Mouse (Mus musculus): ENCODE results near the gene Pcnx2.

Pcnx2 gene

DNA sequence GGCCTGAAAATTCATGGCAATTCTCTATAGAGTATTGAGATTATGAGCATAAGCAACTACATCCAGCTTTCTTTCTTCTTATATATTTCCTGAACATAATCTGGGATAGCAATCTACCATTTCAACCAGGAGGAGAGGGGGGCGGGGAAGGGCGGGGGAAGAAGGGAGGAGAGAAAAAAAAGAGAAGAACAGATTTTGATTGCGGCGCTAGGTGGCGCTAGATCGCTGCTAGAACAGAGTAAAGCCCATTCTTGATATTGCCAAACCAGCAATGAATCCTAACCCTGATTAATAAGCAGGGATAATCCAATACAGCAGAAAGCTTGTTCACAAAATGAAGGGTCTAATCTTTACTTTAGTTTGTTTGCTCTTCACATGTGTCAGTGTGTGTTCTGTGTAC, 782 bp upstream of the Pcnx2 start:
- WGBS: 0% methylated on average over 6 of the region's 6 CpGs

DNA sequence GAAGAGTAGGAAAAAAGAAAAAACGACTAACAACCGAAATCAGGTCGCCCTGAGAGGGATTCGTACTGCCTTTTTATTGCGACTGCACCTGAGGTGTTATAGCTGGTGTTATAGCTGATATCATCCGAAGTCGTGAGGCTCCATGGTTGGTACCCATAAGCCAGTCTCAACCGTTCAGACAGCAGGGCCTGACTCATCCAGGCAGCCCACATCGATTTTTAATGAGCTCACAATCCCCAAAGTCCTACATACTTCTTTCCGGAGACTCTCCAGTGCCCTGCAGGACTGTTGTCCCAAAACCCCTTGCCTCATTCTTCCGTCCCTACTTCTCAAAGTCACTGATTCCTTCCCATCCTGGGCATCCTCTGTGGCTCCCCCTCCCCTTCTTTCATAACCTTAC, 729 bp downstream of the Pcnx2 start:
- WGBS: 36% methylated on average over 11 of the region's 11 CpGs

DNA sequence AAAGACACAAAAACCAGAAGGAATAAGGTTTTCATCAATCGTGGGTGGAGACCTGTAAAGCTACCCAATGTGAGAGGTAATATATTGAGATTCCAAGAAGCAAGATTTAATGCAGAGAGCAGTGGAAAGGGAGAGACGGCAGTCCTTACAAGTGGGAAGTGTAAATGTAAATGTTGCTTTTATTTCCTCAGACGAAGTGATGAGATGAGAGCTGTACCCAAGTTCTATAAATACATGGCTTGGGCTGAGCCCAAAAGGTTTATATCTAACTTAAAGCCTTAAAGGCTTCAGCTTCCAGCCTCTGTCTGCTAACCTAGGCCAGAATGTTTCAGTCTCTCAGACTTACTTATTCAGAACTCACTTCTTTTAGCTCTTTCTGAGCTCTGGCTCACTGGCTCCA, 8.2 kb downstream of the Pcnx2 start:
- 38% methylated on average over 3 of the region's 3 CpGs for WGBS

DNA sequence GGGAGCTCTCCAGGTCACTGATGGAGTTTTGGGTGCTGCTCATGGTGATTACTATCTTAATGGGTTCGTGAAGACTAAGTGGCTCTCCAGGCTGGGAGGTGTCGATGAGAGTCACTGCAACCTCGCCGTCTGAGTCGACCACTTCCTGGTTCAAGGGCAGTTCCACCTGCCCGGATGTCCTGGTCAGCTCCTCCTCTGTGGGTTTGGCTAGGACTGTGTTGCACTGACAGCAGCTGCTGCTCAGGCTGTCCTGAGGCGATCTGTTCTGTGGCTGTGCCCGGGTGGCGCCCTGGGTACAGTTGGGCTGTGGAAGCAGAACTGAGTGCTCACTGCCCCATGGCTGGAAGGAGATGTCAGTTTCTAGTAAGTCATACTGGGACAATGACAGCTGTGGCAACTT, 10.6 kb downstream of the Pcnx2 start:
- WGBS: 87% methylated on average over 9 of the region's 9 CpGs

DNA sequence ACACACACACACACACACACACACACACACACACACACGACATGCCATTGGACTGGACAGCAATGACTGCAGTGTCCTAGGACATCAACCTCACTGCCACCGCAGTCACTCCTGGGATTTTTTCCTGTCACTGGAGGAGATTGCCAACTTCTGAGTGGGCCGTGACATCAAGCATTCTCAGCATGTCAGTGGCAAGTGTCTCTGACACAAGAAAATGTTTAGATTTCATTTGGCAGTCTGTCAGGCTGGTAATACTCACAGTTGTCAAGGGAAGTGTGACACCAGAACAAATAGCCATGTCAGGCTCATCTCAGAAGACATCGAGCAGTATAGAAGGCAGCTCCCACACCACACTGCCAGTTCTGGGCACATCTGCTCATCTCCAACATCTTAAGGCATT, 17.7 kb downstream of the Pcnx2 start:
- 73% methylated on average over 4 of the region's 4 CpGs for WGBS

DNA sequence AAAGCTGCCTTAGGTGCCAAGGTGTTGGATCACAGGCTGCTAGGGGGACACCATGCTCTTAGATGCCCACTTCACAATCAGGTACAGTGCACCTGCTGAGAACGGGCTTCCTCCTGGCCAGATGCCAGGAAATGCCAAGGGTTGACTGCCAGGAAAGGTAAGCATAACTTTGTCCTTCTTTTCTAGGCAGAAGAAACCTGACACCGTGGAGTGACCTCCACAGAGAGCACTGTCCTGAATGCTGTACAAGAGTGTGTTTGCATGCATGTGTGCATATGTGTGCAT, 24.9 kb downstream of the Pcnx2 start:
- WGBS: 61% methylated on average over 2 of the region's 2 CpGs

DNA sequence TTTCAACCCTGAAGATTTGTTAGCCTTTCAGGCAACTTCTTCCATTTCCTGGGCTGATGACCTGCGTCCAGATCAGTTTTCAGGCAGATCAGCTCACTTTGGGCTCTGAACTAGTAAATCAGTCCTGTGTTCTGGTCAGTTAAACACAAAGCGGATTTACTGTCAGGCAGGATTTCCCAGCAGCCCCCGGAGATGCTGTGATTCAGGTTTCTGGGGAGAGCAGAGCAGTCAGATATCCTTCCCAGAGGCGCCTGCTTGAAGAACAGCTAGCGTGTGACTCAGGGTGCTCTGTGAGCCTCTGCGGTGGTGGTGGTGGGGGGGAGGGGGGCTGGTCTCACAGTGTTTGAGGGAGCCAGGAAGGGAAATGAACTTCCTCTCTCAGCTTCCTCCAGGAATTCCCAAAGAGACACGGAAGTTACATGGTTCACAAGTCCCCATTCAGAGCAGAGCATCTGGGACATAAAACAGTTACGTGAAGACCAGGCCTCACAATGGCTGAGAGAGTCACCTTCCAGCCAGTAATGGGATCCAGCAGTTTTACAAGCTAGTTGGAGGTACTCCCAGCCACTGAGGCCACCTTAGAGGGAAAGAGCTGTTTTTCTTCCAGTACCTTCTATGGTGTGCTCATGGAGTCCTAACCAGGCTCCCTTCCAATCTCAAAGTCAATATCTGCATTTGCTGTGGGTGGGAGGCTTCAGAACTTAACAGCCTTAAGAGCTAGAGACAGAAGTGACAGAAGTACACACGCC, 25.4 kb downstream of the Pcnx2 start:
- 45% methylated on average over 9 of the region's 9 CpGs for WGBS

DNA sequence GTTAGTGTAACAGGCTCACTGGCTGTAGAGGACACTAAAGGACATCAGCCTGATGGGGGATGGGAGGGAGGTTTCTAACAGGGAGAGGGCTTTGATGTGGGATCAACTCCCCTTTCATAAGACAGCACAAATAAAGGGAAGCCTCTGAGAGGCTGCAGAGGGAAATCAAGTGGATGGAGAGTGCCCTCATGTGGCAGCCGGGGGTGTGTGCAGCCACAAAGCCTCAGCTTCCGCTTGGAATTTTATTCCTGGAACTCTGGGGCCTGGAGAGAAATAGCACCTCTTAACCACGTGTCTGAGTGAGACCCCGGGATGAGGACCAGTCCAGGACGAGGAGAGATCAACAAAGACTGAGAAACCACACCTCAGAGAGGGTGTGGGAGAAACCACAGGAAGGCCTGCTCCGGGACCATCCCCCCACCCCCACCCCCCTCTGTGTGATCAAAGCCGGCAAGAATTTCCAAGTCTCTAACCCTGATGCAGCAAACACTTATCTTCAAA, 27.2 kb downstream of the Pcnx2 start:
- WGBS: 4% methylated on average over 7 of the region's 7 CpGs

DNA sequence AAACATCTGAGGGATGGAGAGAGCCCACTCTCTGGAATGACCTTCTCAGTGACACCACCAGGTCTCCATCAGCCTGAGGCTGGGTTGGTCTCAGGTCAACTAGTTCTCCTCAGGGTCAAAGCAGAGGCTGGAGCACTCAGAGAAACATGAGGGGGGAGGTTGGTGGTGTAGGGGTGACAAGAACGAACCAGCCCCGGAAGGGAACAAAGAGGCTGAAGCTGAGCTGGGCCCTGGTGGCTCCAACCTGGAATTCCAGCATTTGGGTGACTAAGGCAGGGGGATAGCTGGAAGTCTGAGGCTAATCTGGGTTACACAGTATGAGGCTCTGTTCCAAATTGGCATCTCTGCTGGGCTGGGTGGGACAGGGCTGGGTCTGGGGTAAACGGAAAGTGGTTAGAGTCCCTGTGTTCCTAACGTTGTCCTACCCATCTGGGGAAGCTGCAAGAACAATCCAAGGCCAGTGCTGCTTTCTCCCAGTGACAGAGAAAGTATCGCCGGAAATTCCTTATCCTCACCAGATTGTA, 27.9 kb downstream of the Pcnx2 start:
- WGBS: 46% methylated on average over 6 of the region's 6 CpGs

DNA sequence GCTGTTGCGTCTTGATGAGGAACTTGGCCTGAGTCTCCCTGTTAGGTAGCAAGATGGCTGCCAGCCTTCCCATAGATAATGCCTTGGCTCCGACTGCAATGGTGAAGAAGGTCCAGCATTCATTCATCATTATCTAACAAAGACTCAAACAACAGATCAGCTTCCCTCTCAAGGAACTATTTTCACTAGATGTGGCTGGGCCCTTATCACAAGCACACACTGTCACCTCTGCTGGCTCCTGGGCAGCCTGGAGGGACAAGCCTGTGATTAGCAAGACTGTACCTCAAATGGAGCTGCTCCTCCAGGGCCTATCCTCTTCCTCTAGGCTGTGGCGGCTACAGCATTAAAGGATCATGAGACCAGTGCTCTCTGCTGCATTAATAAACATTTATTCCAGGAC, 28.4 kb downstream of the Pcnx2 start:
- WGBS: 82% methylated on average over 3 of the region's 3 CpGs

DNA sequence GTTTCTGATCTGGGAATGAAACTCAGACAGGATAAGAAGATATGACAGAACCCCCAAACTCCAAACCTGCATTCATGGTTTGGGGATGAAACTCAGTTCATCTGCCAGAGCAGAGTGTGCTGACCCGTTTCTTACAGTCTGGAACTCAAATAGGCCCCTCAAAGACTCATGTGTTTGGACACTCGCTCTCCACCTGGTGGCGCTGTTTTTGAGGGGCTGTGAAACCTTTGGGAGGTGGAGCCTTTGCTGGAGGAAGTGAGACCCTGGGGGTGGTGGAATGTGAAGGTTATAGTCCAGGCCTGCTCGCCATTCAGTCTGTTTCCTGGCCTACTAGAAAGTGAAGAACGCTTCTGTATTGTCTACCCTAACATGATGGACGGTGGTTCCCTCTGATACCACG, 29.6 kb downstream of the Pcnx2 start:
- WGBS: 76% methylated on average over 7 of the region's 7 CpGs

DNA sequence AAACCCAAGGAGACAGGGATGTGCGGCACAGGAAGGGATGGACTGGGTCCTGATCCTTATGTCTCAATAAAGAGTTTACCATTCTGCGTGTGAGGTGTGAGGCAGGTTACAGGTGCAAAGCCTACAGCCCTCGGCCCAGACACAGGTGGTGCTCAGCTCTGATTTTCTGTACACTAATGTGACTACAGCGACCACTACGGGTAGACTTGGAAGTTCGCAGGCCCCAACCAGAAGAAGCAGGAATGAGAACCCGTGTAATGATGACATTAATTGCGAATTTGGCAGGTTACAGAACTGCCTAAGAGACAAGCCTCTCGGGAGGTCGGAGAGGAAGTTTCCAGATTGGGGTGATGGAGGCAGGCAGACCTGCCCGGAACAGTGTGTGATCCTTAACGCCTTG, 32.0 kb downstream of the Pcnx2 start:
- 81% methylated on average over 12 of the region's 12 CpGs for WGBS

DNA sequence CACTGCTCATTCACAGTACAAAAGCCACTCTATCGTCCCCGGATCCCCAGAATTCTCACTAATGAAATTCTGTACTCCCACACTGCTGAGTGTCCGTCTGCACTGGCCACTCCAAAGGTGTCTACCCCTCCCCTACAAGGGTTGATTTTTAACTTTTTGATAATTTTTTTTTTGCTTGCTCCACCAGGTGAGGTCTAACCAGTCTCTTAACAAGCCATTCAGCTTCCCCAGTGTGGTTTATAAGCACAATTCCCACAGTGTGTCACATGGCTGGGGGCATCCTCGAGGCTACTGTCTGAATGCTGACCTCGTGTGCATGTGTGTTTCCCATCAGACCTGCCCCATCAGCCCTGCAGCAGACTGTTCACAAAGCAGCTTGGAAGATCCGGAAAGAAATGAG, 40.9 kb downstream of the Pcnx2 start:
- 63% methylated on average over 6 of the region's 6 CpGs for WGBS

DNA sequence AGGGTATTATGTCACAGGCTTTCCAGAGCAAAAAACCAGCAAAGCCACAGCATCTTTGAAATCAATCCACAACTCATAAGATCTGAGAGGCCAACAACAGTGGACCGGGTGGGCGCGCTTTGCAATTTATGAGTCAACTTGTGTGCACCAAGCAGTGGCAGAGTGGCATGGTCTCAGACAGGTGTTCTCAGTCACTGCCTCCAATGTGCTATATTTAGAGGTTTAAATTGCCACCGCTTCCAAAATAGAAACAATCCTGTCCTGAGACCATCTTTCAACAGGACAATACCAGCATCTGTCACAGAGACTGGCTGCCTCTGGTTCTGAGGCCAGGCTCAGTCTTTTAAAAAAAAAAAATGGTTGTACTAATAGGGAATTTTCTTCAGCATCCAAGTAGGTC, 42.0 kb downstream of the Pcnx2 start:
- 71% methylated on average over 4 of the region's 4 CpGs for WGBS

DNA sequence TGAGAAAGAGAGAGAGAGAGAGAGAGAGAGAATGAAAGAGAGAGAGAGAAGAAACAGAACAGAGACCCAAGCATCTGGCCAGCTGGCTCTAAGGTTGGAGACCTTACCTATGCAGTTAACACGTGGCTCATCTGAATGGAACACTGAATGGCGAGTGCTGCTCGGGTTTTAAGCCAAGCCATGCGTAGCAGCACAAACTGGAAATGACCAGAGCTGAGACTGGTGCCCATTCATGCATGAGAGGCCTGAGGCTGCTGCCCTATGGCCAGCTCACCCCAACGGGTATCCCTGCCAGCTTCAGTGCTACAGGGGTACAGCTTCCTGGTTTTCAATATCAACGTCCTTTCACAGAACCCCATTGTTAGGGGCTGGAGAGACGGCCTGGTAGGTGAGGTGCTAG, 43.7 kb downstream of the Pcnx2 start:
- WGBS: 67% methylated on average over 7 of the region's 7 CpGs

DNA sequence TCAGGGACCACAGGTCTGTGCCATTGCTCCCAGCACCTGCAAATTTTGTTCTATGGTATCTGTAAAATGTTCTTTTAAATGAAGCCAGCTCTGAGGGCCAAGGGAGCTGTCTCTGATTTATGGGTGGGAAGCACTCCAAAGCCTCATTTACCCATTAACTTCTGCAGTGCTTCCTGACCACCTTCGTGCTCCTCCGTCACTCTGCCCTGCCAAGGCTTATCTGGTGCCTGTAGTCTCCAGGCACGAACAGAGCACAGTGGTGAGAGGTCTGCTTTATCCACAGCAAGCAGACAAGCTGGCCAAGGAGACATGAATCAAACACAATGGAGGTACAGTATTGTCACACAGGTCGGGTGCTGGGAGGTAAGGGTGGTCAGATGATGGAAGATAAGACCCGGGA, 44.8 kb downstream of the Pcnx2 start:
- 82% methylated on average over 5 of the region's 5 CpGs for WGBS

DNA sequence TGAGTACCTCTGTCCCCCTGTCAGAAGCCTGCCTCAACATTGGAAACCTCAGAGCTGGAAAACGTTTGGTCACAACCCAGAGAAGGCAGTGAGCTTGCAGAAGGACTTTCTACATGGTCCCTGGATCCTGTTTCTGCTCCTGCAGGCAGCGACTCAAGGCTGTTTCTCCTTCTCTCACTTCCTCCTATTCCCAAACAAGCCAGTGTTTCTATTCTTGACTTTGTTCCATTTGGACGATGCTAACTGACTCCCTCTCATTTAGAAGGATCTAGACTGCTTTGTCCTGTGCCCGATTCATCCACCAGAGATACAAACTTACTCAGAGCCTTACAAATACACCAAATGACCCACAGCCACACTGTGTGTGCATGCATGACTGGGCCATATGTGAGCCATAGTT, 48.9 kb downstream of the Pcnx2 start:
- WGBS: 18% methylated on average over 4 of the region's 4 CpGs

DNA sequence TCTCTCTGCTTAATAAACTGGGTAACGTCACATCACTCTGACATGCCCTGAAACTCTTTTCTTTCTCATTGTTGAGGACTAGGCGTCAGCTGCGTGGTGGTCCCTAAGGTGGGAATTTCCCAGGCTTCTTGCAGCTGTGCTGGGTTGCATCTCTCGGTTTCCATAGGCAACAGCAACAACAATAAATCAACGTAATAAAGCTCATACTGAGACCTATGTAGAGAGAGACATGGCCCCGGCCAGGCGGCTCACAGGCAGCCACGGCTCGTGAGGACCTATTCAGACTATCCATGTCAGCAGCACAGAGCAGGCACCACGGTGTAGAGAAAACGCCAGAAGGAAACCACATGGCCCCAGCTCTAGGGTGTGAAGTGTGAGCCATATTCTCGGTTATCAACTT, 50.3 kb downstream of the Pcnx2 start:
- 70% methylated on average over 12 of the region's 12 CpGs for WGBS

DNA sequence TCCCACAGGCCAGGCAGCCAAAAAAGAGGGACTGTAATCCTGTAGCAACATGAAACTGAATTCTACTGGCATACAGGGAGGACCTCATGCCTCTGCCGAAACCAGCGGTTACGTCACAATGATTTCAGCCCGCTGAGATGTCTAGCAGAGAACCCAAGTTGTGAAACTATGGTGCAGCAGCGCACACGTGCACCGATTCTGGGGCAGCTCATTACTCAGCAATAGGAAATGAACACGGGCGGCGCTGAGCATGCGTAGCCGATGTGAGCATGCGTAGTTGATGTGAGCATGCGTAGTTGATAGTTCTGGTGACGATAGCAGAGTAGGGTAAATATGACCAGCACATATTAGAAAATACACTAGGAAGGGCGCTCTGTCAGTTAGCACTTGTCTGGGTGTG, 52.8 kb downstream of the Pcnx2 start:
- 94% methylated on average over 16 of the region's 16 CpGs for WGBS

DNA sequence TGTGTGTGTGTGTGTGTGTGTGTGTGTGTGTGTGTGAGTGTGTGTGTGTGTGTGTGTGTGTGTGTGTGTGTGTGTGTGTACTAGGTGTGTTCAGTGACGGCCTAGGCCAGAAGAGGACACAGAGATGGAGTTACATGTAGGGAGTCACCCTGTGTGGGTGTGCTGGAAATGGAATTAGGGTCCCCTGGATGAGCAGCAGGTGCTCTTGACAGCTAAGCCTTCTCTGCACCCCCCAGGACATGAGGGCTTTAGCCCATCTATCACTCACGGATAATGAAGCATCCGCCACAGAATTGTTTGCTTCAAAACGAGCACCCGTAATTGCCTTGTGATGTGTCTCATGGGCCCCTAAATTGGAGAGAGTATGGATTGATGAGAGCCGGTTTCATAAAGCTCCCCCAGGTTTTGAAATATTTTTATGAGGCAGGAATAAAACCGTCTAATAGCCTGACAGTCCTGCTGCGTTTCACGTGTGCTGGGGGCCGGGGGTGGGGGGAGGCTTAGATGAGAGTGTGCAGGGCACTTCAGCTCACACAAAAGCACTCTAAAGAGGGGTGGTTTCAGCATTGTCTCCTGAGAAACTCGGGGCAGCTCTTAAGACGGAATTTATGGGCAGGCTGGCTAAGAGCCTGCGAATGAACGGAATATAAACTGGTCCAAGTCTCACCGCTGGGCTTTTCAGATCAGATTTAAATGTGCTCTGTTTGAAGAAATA, 54.8 kb downstream of the Pcnx2 start:
- 60% methylated on average over 15 of the region's 15 CpGs for WGBS

DNA sequence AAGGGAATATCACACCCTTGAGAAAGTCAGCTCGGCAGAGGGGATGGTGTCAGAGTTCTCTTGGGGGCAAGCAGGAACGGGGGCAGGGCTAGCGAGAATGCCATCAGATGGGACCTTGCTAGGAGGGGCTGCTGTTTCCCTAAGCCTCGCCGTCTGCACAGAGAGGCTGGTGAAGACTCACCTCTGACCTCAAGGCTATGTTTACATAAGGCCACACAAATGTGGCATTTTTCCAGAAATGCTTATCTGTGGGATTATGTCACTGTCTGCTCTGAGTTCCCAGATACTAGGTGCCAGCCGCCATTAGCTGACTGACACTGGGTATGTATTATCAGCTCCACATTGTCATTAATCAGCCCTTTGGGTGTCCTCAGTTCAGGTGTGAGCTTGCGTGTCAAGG, 56.0 kb downstream of the Pcnx2 start:
- WGBS: 86% methylated on average over 7 of the region's 7 CpGs

DNA sequence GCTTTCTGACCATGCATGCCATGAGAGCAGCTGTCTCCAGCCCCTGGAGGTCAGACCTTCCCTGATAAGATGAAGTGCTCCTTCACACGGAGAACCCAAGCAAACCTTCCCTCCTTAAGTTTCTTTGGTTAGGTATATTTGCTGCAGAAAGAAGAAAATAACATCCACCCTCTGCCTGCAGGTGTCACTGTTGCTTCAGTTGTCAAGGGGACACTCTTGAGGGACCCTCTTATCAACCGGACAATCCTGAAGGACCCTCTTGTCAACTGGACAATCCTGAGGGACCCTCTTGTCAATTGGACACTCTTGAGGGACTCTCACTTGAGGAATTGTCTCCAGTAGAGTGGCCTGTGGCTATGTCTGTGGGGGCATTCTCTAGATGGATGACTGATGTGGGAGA, 73.4 kb downstream of the Pcnx2 start:
- WGBS: 36% methylated on average over 2 of the region's 2 CpGs

DNA sequence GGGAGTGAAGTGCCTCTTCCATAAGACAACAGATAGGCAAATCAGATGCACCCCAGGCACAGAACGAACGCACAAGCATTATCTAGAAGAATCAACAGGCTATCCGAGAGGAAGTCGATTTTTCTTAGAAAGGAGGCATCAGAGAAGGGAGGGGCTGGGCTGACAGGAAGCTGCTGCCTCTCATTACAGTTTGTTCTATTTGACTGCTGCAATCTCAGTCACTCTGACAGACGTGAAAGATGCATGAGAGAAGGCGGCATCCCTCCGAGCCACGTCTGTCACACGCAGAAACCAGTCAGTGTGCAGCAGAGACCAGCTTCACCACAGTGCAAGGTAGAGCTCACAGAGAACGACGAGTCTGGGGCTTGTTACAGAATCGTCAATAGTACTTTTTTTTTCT, 74.4 kb downstream of the Pcnx2 start:
- 50% methylated on average over 12 of the region's 12 CpGs for WGBS
